Mouse (Mus musculus): ENCODE results near the gene Spout1.
"Not testable (repeated sequence)": the region's sequence is repeated elsewhere in the genome, so short reads cannot be mapped to it uniquely, and the experiment has no call there.

Spout1 gene

GRCm38 (mm10) chr2:30176561-30176960 lies 1.7 kb downstream of the Spout1 start:
- DNase-seq: no peak

- DNase-seq: no peak
These were observed 2.4 kb downstream of the Spout1 start for GRCm38 (mm10) chr2:30175897-30176296.

- DNase-seq: no peak
These were observed 4.6 kb downstream of the Spout1 start for GRCm38 (mm10) chr2:30173541-30174240.

- no peak for DNase-seq
These were observed 6.3 kb downstream of the Spout1 start for GRCm38 (mm10) chr2:30171997-30172382.

- DNase-seq: peak; percentile 89
These were observed 6.8 kb downstream of the Spout1 start, which contains the start of gene Endog for GRCm38 (mm10) chr2:30171371-30171996. Gene Endog, plus strand, starts transcription at chr2:30171493.

- no peak for DNase-seq
These were observed 11.6 kb downstream of the Spout1 start for GRCm38 (mm10) chr2:30166677-30167076.

- no peak for DNase-seq
These were observed 13.8 kb downstream of the Spout1 start for GRCm38 (mm10) chr2:30164340-30164932.

GRCm38 (mm10) chr2:30161809-30162208 lies 16.4 kb downstream of the Spout1 start:
- DNase-seq: no peak

GRCm38 (mm10) chr2:30159871-30160270 lies 18.4 kb downstream of the Spout1 start:
- not testable (repeated sequence) for DNase-seq

- no peak for DNase-seq
These were observed 25.6 kb downstream of the Spout1 start for GRCm38 (mm10) chr2:30152616-30153015.

- no peak for DNase-seq
These were observed 26.4 kb downstream of the Spout1 start for GRCm38 (mm10) chr2:30151840-30152239.

GRCm38 (mm10) chr2:30147466-30147865 lies 30.8 kb downstream of the Spout1 start:
- no peak for DNase-seq

GRCm38 (mm10) chr2:30144436-30144835 lies 33.8 kb downstream of the Spout1 start:
- no peak for DNase-seq

GRCm38 (mm10) chr2:30140021-30140420 lies 38.2 kb downstream of the Spout1 start:
- not testable (repeated sequence) for DNase-seq

- DNase-seq: no peak
These were observed 41.8 kb downstream of the Spout1 start for GRCm38 (mm10) chr2:30136458-30136857.

- DNase-seq: no peak
These were observed 43.2 kb downstream of the Spout1 start for GRCm38 (mm10) chr2:30134928-30135620.

GRCm38 (mm10) chr2:30134378-30134711 lies 43.9 kb downstream of the Spout1 start:
- DNase-seq: no peak

- peak; percentile 95 for DNase-seq
These were observed 44.5 kb downstream of the Spout1 start, which contains the start of gene Tbc1d13 for GRCm38 (mm10) chr2:30133613-30134377. Gene Tbc1d13, plus strand, starts transcription at chr2:30133746.

GRCm38 (mm10) chr2:30132801-30133612 lies 45.3 kb downstream of the Spout1 start:
- no peak for DNase-seq

GRCm38 (mm10) chr2:30131240-30131639 lies 47.0 kb downstream of the Spout1 start:
- not testable (repeated sequence) for DNase-seq

- DNase-seq: no peak
These were observed 48.1 kb downstream of the Spout1 start for GRCm38 (mm10) chr2:30130156-30130555.

- DNase-seq: no peak
These were observed 49.5 kb downstream of the Spout1 start for GRCm38 (mm10) chr2:30128789-30129188.
